Mouse (Mus musculus): ENCODE measurements around the gene Olfr851. TPM values are rescaled to one million over a fixed set of nuclear protein-coding genes. Genes with fewer than 3 reads are reported as not detected.

The Olfr851 gene
- not detected in 2 replicates for polyA plus RNA-seq (2011; ENCODE audit: insufficient read depth, insufficient read length, low read depth, missing spikeins)

DNA sequence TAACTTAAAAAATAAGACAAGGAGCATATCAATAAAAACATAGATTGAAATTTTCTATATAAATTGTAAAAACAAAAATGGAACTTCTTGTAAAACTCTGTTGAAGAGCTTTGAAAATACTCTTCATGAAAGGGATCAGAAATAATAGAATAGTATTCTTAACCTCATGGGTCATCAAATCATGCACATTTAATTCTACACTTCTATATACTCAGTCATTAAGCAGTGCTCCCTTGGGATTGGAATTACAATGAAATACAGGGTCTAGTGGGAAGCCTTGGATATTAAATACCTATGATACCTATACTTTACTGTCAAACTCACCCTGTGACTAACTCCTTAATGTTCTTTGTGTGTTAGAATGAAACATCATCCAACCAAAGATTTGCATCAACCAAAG, at the start of gene Olfr851:
Gene Olfr851 (plus strand): TSS at position 301 of the 400 bp plus-strand sequence.
- Histone ChIP-seq H3K4me1 (ENCODE audit: control insufficient read depth, insufficient read depth, low read length) (no peaks in the 10 kb centered on the region), H3K9me3 (replicated peaks; ENCODE audit: control insufficient read depth, insufficient read depth, low read length, poor library complexity, severe bottlenecking) (no peaks in the 10 kb centered on the region), H3K36me3 (ENCODE audit: control insufficient read depth, insufficient read depth, low read length, poor library complexity, severe bottlenecking) (no peaks in the 10 kb centered on the region), H3K4me3 (ENCODE audit: low read depth, low read length) (no peak within 1 kb of the TSS), H3K9ac (ENCODE audit: low read depth, poor library complexity, severe bottlenecking) (no peak within 1 kb of the TSS), H3K27me3 (ENCODE audit: control insufficient read depth, insufficient read depth, low read length, poor library complexity, severe bottlenecking) (no peaks in the 10 kb centered on the region), H3K27ac (ENCODE audit: insufficient read depth, low read length) (no peak within 1 kb of the TSS)
- TF ChIP-seq POLR2A (IDR thresholded peaks at IDR 0.05; ENCODE audit: insufficient read depth, low read length) (no peak), EP300 (IDR thresholded peaks at IDR 0.05; ENCODE audit: insufficient read depth, low read depth, low read length) (no peak), CTCF (IDR thresholded peaks at IDR 0.05; ENCODE audit: low read depth, low read length) (no peak)

DNA sequence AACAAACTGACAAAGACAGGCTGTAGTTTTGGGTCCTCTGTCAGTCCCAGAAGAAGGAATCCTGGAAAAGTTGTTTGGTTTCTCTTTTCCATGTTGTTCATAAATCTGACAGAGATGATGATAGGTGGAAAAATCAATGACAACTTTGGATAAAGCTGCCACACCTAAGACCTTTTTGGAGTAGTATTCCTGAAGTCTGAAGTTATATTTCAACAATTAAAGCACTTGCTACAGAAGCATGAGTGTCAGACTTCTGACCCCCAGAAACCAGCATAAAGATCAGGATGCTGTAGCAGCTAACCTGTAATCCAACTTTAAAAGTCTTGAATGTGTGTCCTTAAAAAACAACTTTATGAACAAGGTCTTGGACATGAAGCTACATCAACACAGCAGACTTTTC, 14.9 kb upstream of the Olfr851 start, which contains the start of gene Olfr850:
Gene Olfr850 (minus strand): TSS at position 101 of the 400 bp plus-strand sequence.
- Histone ChIP-seq H3K4me1 (ENCODE audit: control insufficient read depth, insufficient read depth, low read length) (no peaks in the 10 kb centered on the region), H3K9me3 (replicated peaks; ENCODE audit: control insufficient read depth, insufficient read depth, low read length, poor library complexity, severe bottlenecking) (no peaks in the 10 kb centered on the region), H3K9ac (ENCODE audit: low read depth, poor library complexity, severe bottlenecking) (no peak within 1 kb of the TSS), H3K27me3 (ENCODE audit: control insufficient read depth, insufficient read depth, low read length, poor library complexity, severe bottlenecking) (no peaks in the 10 kb centered on the region), H3K4me3 (ENCODE audit: low read depth, low read length) (no peak within 1 kb of the TSS), H3K27ac (ENCODE audit: insufficient read depth, low read length) (no peak within 1 kb of the TSS), H3K36me3 (ENCODE audit: control insufficient read depth, insufficient read depth, low read length, poor library complexity, severe bottlenecking) (no peaks in the 10 kb centered on the region)
- no peak for TF ChIP-seq CTCF (IDR thresholded peaks at IDR 0.05; ENCODE audit: low read depth, low read length)
- no peak for TF ChIP-seq EP300 (IDR thresholded peaks at IDR 0.05; ENCODE audit: insufficient read depth, low read depth, low read length)
- no peak for TF ChIP-seq POLR2A (IDR thresholded peaks at IDR 0.05; ENCODE audit: insufficient read depth, low read length)

DNA sequence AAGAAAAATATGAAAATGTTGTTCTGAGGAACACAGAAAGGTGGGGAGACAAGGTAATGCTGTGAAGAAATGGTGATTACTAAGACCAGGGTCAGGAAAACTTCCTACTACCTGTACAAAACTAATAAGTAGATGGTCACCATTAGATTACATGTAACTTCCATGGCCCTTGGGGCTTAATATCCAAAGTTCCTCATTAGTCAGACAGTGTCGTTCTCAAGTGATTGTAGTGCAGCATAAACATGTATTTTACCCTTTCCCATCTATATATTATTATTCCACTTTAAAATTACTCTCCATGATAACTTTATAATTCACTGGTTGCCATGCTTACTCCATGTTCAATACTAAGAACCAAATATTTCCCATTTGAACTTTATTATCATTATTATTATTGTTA, 47.9 kb downstream of the Olfr851 start, which contains the start of gene Olfr853:
Gene Olfr853 (minus strand): TSS at position 101 of the 400 bp plus-strand sequence.
- Histone ChIP-seq H3K27ac (ENCODE audit: insufficient read depth, low read length) (no peak within 1 kb of the TSS), H3K4me1 (ENCODE audit: control insufficient read depth, insufficient read depth, low read length) (no peaks in the 10 kb centered on the region), H3K9ac (ENCODE audit: low read depth, poor library complexity, severe bottlenecking) (no peak within 1 kb of the TSS), H3K27me3 (ENCODE audit: control insufficient read depth, insufficient read depth, low read length, poor library complexity, severe bottlenecking) (no peaks in the 10 kb centered on the region), H3K9me3 (replicated peaks; ENCODE audit: control insufficient read depth, insufficient read depth, low read length, poor library complexity, severe bottlenecking) (no peaks in the 10 kb centered on the region), H3K4me3 (ENCODE audit: low read depth, low read length) (no peak within 1 kb of the TSS), H3K36me3 (ENCODE audit: control insufficient read depth, insufficient read depth, low read length, poor library complexity, severe bottlenecking) (no peaks in the 10 kb centered on the region)
- TF ChIP-seq CTCF (IDR thresholded peaks at IDR 0.05; ENCODE audit: low read depth, low read length), result no peak
- TF ChIP-seq POLR2A (IDR thresholded peaks at IDR 0.05; ENCODE audit: insufficient read depth, low read length), result no peak
- TF ChIP-seq EP300 (IDR thresholded peaks at IDR 0.05; ENCODE audit: insufficient read depth, low read depth, low read length), result no peak

Other genes starting within 250 kb of the Olfr851 start
- gene Olfr843, start 241.3 kb upstream of the Olfr851 start, polyA plus RNA-seq (2011; ENCODE audit: insufficient read depth, insufficient read length, low read depth, missing spikeins), result not detected in 2 replicates
- gene Olfr844, start 176.9 kb upstream of the Olfr851 start, polyA plus RNA-seq (2011; ENCODE audit: insufficient read depth, insufficient read length, low read depth, missing spikeins), result not detected in 2 replicates
- not detected in 2 replicates for gene Olfr845, start 156.8 kb upstream of the Olfr851 start, polyA plus RNA-seq (2011; ENCODE audit: insufficient read depth, insufficient read length, low read depth, missing spikeins)
- gene Olfr846, start 129.3 kb upstream of the Olfr851 start, polyA plus RNA-seq (2011; ENCODE audit: insufficient read depth, insufficient read length, low read depth, missing spikeins), result not detected in 2 replicates
- not detected in 2 replicates for gene Olfr847, start 114.6 kb upstream of the Olfr851 start, polyA plus RNA-seq (2011; ENCODE audit: insufficient read depth, insufficient read length, low read depth, missing spikeins)
- gene Olfr849, start 53.0 kb upstream of the Olfr851 start, polyA plus RNA-seq (2011; ENCODE audit: insufficient read depth, insufficient read length, low read depth, missing spikeins), result not detected in 2 replicates
- gene Olfr850, start 15.0 kb upstream of the Olfr851 start, polyA plus RNA-seq (2011; ENCODE audit: insufficient read depth, insufficient read length, low read depth, missing spikeins), result not detected in 2 replicates
- gene Olfr853, start 47.8 kb downstream of the Olfr851 start, polyA plus RNA-seq (2011; ENCODE audit: insufficient read depth, insufficient read length, low read depth, missing spikeins), result not detected in 2 replicates
- gene Olfr854, start 74.1 kb downstream of the Olfr851 start, polyA plus RNA-seq (2011; ENCODE audit: insufficient read depth, insufficient read length, low read depth, missing spikeins), result not detected in 2 replicates
- gene Olfr855, start 89.3 kb downstream of the Olfr851 start, polyA plus RNA-seq (2011; ENCODE audit: insufficient read depth, insufficient read length, low read depth, missing spikeins), result not detected in 2 replicates
- gene Zfp317, start 128.8 kb downstream of the Olfr851 start, polyA plus RNA-seq (2011; ENCODE audit: insufficient read depth, insufficient read length, low read depth, missing spikeins), result 32.9 and 34.6 TPM in 2 replicates
- gene Olfr857, start 216.1 kb downstream of the Olfr851 start, polyA plus RNA-seq (2011; ENCODE audit: insufficient read depth, insufficient read length, low read depth, missing spikeins), result not detected in 2 replicates

Measured in ES-Bruce4 (cell line).